Mouse (Mus musculus) v-Abl transformed pro-B cells (cell line): Measurements from ENCODE around the gene 1110025L11Rik.
"Not testable (repeated sequence)": the region's sequence is repeated elsewhere in the genome, so short reads cannot be mapped to it uniquely, and the experiment has no call there.

Experiments used
- in situ Hi-C, 2 experiments: fragments of 400-800 bp; cut with MboI; formaldehyde crosslinking; loops; one replicate each; pipeline ENCODE4 v1.15.1; 2025; ENCODE audit not compliant: unreplicated experiment in 2 of 2

Gene 1110025L11Rik

GRCm38 (mm10) chr16:89063902-89064301 is at the start of gene 1110025L11Rik:
TSS of gene 1110025L11Rik (minus strand) at chr16:89064002.
- in situ Hi-C loops = not testable (repeated sequence)

GRCm38 (mm10) chr16:89071041-89071440 is 7.2 kb upstream of the 1110025L11Rik start:
- in situ Hi-C loops = not testable (repeated sequence)

- in situ Hi-C loops = no loop called here
Observed at GRCm38 (mm10) chr16:89047783-89048182, 16.0 kb downstream of the 1110025L11Rik start, which contains the start of gene Krtap6-5. TSS of gene Krtap6-5 (minus strand) at chr16:89047883.

GRCm38 (mm10) chr16:89041372-89041771 is 22.4 kb downstream of the 1110025L11Rik start, which contains the start of gene Gm10228:
TSS of gene Gm10228 (minus strand) at chr16:89041472.
- in situ Hi-C loops = not testable (repeated sequence)

- in situ Hi-C loops = not testable (repeated sequence)
Observed at GRCm38 (mm10) chr16:89031399-89031798, 32.4 kb downstream of the 1110025L11Rik start, which contains the start of gene Krtap6-1. TSS of gene Krtap6-1 (plus strand) at chr16:89031699.

GRCm38 (mm10) chr16:89014984-89015383 is 48.8 kb downstream of the 1110025L11Rik start, which contains the start of gene Gm10229:
TSS of gene Gm10229 (plus strand) at chr16:89015284.
- in situ Hi-C loops = not testable (repeated sequence)

- in situ Hi-C loops = no loop called here
Observed at GRCm38 (mm10) chr16:89013973-89014372, 49.8 kb downstream of the 1110025L11Rik start.
